Mouse (Mus musculus): ENCODE data around the gene Cfl2. TPM values are rescaled to one million over a fixed set of nuclear protein-coding genes. Genes with fewer than 3 reads are reported as not detected.
"Not testable (repeated sequence)": the region's sequence is repeated elsewhere in the genome, so short reads cannot be mapped to it uniquely, and the experiment has no call there.

The Cfl2 gene
- polyA plus RNA-seq, 1 experiment, result 101 TPM

- peak; percentile 55 for DNase-seq (ENCODE audit: low read depth)
- TF ChIP-seq POLR2A (IDR thresholded peaks at IDR 0.05; ENCODE audit: borderline replicate concordance, extremely low read depth, insufficient read depth, insufficient read length, poor library complexity, severe bottlenecking) (no peak), CTCF (IDR thresholded peaks at IDR 0.05; ENCODE audit: borderline replicate concordance, extremely low read depth, insufficient read depth, insufficient read length) (no peak)
Measured at GRCm38 (mm10) chr12:54859531-54859930, 3.1 kb downstream of the Cfl2 start.

DNA sequence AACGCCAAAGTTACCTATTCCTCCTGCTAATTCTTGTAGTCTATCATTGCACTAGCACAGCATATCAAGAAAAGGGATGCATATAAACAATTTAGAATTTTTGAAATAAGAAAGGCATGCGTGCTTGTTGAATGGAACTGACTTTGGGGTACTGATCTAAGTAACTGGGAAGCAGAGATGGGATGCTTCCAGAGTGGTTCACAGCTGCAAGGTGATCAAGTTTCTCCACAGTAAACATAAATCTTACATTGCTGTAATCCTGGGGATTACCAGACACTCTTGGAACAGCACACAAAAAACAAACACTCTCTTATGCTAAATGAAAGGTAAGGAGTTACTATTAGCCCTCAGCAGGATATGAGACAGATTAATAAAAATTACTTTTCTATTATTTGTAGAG lies 12.1 kb downstream of the Cfl2 start:
- no peak for TF ChIP-seq POLR2A (IDR thresholded peaks at IDR 0.05; ENCODE audit: borderline replicate concordance, extremely low read depth, insufficient read depth, insufficient read length, poor library complexity, severe bottlenecking)
- no peak for TF ChIP-seq CTCF (IDR thresholded peaks at IDR 0.05; ENCODE audit: borderline replicate concordance, extremely low read depth, insufficient read depth, insufficient read length)
- DNase-seq (ENCODE audit: low read depth), result no peak

DNA sequence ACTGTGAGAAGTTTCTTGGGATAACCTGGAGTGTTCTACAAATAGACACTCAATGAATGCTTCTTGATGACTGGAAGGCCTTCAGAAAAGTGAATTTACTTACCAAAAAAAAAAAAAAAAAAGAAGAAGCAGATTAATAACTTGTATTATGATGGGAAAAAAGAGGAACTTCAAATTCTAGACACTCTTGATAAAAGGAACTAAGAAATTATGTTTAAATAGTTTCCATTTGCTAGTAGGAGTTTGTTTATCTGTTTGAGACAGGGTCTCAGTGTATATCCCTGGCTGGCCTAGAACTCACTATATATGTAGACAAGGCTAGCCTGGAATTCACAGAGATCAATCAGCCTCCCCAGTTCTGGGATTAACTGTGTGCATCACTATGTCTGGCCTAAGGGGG lies 18.3 kb downstream of the Cfl2 start:
- no peak for DNase-seq (ENCODE audit: low read depth)
- no peak for TF ChIP-seq POLR2A (IDR thresholded peaks at IDR 0.05; ENCODE audit: borderline replicate concordance, extremely low read depth, insufficient read depth, insufficient read length, poor library complexity, severe bottlenecking)
- TF ChIP-seq CTCF (IDR thresholded peaks at IDR 0.05; ENCODE audit: borderline replicate concordance, extremely low read depth, insufficient read depth, insufficient read length), result no peak

GRCm38 (mm10) chr12:54841576-54841975 lies 21.1 kb downstream of the Cfl2 start:
- DNase-seq (ENCODE audit: low read depth), result no peak
- TF ChIP-seq CTCF (IDR thresholded peaks at IDR 0.05; ENCODE audit: borderline replicate concordance, extremely low read depth, insufficient read depth, insufficient read length) (no peak), POLR2A (IDR thresholded peaks at IDR 0.05; ENCODE audit: borderline replicate concordance, extremely low read depth, insufficient read depth, insufficient read length, poor library complexity, severe bottlenecking) (no peak)

DNA sequence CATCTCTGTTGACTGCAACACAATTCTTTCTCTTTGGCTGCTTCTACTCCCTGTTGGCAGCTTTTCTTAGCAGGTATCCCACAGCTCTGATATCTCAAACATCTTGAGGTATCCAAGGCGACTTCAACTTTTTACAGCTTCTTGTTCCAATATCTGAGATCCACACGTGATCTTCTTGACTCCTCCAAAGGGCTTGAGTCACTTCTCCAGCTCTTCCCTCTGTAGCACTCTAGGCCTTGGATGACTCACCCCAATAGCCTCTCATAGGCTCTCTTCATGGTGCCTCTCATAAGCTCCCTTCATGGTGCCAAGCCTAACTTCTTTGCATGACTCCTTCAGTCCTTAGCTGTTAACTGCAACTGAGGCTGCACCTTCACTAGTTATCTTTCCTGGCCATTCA lies 22.9 kb downstream of the Cfl2 start:
- TF ChIP-seq POLR2A (IDR thresholded peaks at IDR 0.05; ENCODE audit: borderline replicate concordance, extremely low read depth, insufficient read depth, insufficient read length, poor library complexity, severe bottlenecking) (no peak), CTCF (IDR thresholded peaks at IDR 0.05; ENCODE audit: borderline replicate concordance, extremely low read depth, insufficient read depth, insufficient read length) (no peak)
- DNase-seq (ENCODE audit: low read depth), result no peak

GRCm38 (mm10) chr12:54838931-54839330 lies 23.7 kb downstream of the Cfl2 start:
- DNase-seq (ENCODE audit: low read depth), result no peak
- TF ChIP-seq POLR2A (IDR thresholded peaks at IDR 0.05; ENCODE audit: borderline replicate concordance, extremely low read depth, insufficient read depth, insufficient read length, poor library complexity, severe bottlenecking) (no peak), CTCF (IDR thresholded peaks at IDR 0.05; ENCODE audit: borderline replicate concordance, extremely low read depth, insufficient read depth, insufficient read length) (no peak)

- peak; percentile 25 for DNase-seq (ENCODE audit: low read depth)
- TF ChIP-seq POLR2A (IDR thresholded peaks at IDR 0.05; ENCODE audit: borderline replicate concordance, extremely low read depth, insufficient read depth, insufficient read length, poor library complexity, severe bottlenecking), result no peak
- TF ChIP-seq CTCF (IDR thresholded peaks at IDR 0.05; ENCODE audit: borderline replicate concordance, extremely low read depth, insufficient read depth, insufficient read length), result no peak
Measured at GRCm38 (mm10) chr12:54835608-54836570, 26.8 kb downstream of the Cfl2 start.

GRCm38 (mm10) chr12:54834925-54835447 lies 27.7 kb downstream of the Cfl2 start:
- DNase-seq (ENCODE audit: low read depth), result peak; percentile 80
- no peak for TF ChIP-seq CTCF (IDR thresholded peaks at IDR 0.05; ENCODE audit: borderline replicate concordance, extremely low read depth, insufficient read depth, insufficient read length)
- TF ChIP-seq POLR2A (IDR thresholded peaks at IDR 0.05; ENCODE audit: borderline replicate concordance, extremely low read depth, insufficient read depth, insufficient read length, poor library complexity, severe bottlenecking), result no peak

DNA sequence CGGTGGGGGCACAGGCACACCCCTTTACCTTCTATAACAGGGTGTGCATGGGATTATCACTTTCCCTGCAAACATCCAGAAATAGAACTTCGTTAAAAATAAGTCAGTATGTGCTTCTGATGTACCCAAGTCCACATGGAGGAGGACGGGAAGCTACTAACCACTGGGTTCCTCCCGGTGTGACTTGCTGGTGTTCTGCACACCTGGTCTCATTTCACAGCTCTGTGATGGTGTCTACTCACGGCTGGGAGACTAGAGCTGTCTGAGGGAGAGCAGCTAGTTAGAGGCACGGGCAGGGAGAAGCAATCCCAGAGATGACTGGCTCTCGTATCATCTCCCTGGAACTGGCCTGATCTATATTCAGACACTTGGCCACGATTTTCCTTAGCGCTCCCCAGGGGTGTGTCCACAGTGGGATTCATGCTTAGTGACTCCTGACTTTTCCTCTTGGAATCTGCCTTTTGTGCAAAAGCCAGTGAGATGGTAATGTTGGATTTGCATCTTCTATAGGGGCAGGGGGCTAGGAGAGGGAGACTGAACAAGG lies 28.7 kb downstream of the Cfl2 start:
- no peak for DNase-seq (ENCODE audit: low read depth)
- TF ChIP-seq POLR2A (IDR thresholded peaks at IDR 0.05; ENCODE audit: borderline replicate concordance, extremely low read depth, insufficient read depth, insufficient read length, poor library complexity, severe bottlenecking) (no peak), CTCF (IDR thresholded peaks at IDR 0.05; ENCODE audit: borderline replicate concordance, extremely low read depth, insufficient read depth, insufficient read length) (no peak)

DNA sequence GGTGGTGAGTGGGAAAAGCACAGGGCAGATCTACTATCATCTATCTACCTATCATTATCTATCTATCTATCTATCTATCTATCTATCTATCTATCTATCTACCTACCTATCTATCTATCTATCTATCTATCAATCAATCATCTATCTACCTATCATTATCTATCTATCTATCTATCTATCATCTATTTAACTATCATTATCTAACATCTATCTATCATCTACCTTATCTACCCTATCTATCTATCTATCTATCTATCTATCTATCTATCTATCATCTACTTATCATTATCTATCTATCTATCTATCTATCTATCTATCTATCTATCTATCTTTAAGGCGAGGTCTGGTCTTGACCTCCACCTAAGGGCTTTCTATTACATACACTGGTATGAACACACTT lies 30.8 kb downstream of the Cfl2 start:
- not testable (repeated sequence) for DNase-seq (ENCODE audit: low read depth)

DNA sequence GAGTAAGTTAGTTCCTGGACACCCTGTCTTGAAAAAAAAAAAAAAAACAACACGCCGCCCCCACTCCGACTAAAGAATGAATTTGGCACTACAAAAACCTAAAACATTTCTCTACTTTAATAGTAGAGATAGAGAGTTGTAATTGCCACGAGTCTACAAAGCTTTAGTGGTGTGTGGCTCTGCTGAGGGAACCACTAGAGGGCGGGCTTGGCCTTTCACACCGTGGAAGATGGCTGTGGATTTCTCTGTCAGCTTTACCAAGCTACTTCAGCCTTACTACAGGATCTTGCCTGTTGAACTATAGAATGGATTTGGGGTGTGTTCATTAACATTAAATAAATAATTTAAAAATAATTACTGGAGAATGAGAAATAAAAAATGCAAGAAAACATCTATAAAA lies 32.1 kb downstream of the Cfl2 start:
- DNase-seq (ENCODE audit: low read depth), result peak; percentile 91
- TF ChIP-seq CTCF (IDR thresholded peaks at IDR 0.05; ENCODE audit: borderline replicate concordance, extremely low read depth, insufficient read depth, insufficient read length) (peak; percentile 94), POLR2A (IDR thresholded peaks at IDR 0.05; ENCODE audit: borderline replicate concordance, extremely low read depth, insufficient read depth, insufficient read length, poor library complexity, severe bottlenecking) (no peak)

DNA sequence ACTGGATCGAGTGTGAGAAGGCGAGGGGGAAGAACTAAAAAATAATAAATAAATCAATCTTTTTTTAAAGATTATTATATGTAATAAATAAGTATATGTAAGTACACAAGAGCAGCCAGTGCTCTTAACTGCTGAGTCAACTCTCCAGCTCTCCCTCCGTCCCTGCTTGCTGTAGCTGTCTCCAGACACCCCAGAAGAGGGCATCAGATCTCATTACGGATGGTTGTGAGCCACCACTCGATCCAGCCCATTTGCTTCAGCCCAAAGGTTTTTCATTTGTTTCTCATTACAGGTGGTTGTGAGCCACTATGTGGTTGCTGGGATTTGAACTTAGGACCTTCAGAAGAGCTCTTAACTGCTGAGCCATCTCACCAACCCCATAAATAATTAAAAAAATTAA lies 32.8 kb downstream of the Cfl2 start:
- TF ChIP-seq CTCF (IDR thresholded peaks at IDR 0.05; ENCODE audit: borderline replicate concordance, extremely low read depth, insufficient read depth, insufficient read length) (no peak), POLR2A (IDR thresholded peaks at IDR 0.05; ENCODE audit: borderline replicate concordance, extremely low read depth, insufficient read depth, insufficient read length, poor library complexity, severe bottlenecking) (no peak)
- no peak for DNase-seq (ENCODE audit: low read depth)

Measured in brain, embryonic 14.5 days (tissue).